Mouse (Mus musculus) monocyte, adult 59 days (primary cell): ENCODE results near the gene Shcbp1l. TPM values are rescaled to one million over a fixed set of nuclear protein-coding genes. Genes with fewer than 3 reads are reported as not detected.

Source experiments
- total RNA-seq, 2 experiments: library from RNA; stranded (reverse); gene quantifications; one replicate each; pipeline ENCODE4 v1.2.4; 2023

Gene Shcbp1l
- under 1 TPM; 0.29 to 0.94 TPM for total RNA-seq

DNA sequence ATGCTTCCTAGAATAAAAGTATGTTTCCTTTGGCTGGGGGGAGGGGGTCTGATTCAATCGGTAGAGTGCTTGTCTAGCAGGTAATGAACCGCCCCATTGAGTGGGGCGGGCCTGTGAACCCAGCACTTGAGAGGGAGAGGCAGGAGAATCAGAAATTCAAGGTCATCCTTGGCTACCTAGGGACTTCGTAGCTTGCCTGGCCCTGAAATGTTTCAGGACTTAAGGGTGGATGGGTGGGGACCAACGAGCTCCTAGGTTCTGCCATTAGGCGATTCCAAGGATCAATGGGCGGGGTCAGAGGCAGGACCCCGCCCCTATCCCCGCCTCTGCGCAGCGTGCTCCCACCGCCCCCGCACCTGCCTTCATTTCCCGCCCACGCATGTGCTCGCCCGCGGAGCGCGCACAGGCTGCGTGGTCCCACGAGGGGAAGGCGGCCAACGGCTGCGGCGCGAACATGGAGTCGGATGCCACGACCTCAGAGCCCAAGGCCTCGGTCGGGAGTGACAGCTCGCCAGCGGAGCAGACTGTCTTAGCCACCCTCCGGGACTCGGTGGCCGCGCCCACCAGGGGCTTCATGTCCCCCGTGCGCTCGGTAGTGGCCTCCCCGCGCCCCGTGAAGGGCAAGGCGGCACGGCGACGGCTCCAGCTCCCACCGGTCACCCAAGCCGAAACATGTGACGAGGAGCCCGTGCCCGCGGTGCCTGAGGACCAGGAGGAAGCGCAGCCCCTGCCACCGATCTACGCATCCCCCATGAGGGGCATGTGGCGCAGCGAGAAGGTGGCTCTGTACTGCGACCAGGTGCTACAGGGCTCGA lies at the start of gene Shcbp1l:
Gene Shcbp1l, plus strand, starts transcription at position 393 of the 815 bp plus-strand sequence.

DNA sequence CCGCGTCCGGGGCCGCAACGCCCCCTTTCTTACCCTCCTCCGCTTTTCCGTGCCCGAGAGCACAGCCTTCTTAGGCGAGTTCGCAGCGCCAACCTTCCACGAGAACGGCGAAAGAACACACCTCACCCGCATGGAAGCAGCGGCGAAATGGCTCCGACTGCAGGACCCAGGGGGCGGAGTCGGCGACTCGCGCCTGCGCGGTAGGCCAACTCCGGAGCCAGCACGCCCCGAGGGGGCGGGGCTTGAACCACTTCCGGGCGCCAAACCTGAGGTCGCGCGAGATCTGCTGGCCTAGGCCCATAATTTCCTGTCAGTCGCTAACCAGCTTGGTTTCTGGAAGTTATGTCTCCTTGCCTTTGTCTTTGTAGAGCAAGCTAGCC lies 62.5 kb downstream of the Shcbp1l start, which contains the start of gene Dhx9:
Gene Dhx9, minus strand, starts transcription at position 161 of the 380 bp plus-strand sequence.

Other genes with a start within 250 kb of the Shcbp1l start
- gene Lamc2, start 238.7 kb upstream of the Shcbp1l start, total RNA-seq, result not detected
- gene Lamc1, start 92.4 kb upstream of the Shcbp1l start, total RNA-seq, result 1 to 10 TPM; 1.1 TPM
- 100 to 1,000 TPM; 132 to 134 TPM for gene Dhx9, start 62.5 kb downstream of the Shcbp1l start, total RNA-seq
- gene Npl, start 124.9 kb downstream of the Shcbp1l start, total RNA-seq, result 1 to 10 TPM; 5.4 to 6.0 TPM
- not detected for gene Rgs8, start 227.9 kb downstream of the Shcbp1l start, total RNA-seq